Mouse (Mus musculus) heart, postnatal 10 days (tissue): ENCODE measurements around the gene Hbs1l. TPM values are rescaled to one million over a fixed set of nuclear protein-coding genes. Genes with fewer than 3 reads are reported as not detected.
A peak's percentile ranks its signal among the peaks of the same experiment; 100 is the strongest.

ENCODE experiments used
- DNase-seq, 2 experiments: peaks; one replicate each; pipeline ENCODE4 v3.0.0; 2021
- intact Hi-C: fragments of 180-260 bp; cut with DNase I; formaldehyde crosslinking; loops from one replicate; pipeline ENCODE4 v1.15.1; 2025
- total RNA-seq, 2 experiments: library from RNA; stranded (reverse); gene quantifications; 2 replicates each; pipeline ENCODE4 v1.2.3; 2021

The Hbs1l gene
- total RNA-seq, 2 experiments from 2014 or later, result 56.6 to 60.9 TPM

- DNase-seq, result no peak
- intact Hi-C loops, result no loop called here
These were observed 58.7 kb downstream of the Hbs1l start for GRCm38 (mm10) chr10:21354506-21354905.

- DNase-seq, result no peak
- intact Hi-C loops, result no loop called here
These were observed 62.2 kb downstream of the Hbs1l start for GRCm38 (mm10) chr10:21357986-21358385.

GRCm38 (mm10) chr10:21359086-21359485 is 63.3 kb downstream of the Hbs1l start:
- intact Hi-C loops, result no loop called here
- no peak for DNase-seq

- intact Hi-C loops, result no loop called here
- no peak for DNase-seq
These were observed 66.1 kb downstream of the Hbs1l start for GRCm38 (mm10) chr10:21361871-21362270.

- intact Hi-C loops, result no loop called here
- no peak for DNase-seq
These were observed 67.5 kb downstream of the Hbs1l start for GRCm38 (mm10) chr10:21363297-21363696.

GRCm38 (mm10) chr10:21364946-21365345 is 69.2 kb downstream of the Hbs1l start:
- intact Hi-C loops, result no loop called here
- DNase-seq, result no peak

GRCm38 (mm10) chr10:21365897-21366296 is 70.1 kb downstream of the Hbs1l start:
- DNase-seq, result no peak
- intact Hi-C loops, result no loop called here

GRCm38 (mm10) chr10:21366471-21366870 is 70.7 kb downstream of the Hbs1l start:
- intact Hi-C loops, result no loop called here
- no peak for DNase-seq

- no peak for DNase-seq
- intact Hi-C loops, result no loop called here
These were observed 71.7 kb downstream of the Hbs1l start for GRCm38 (mm10) chr10:21367481-21367880.

GRCm38 (mm10) chr10:21369586-21369985 is 73.8 kb downstream of the Hbs1l start:
- DNase-seq, result no peak
- intact Hi-C loops, result no loop called here

- intact Hi-C loops, result no loop called here
- no peak for DNase-seq
These were observed 76.5 kb downstream of the Hbs1l start for GRCm38 (mm10) chr10:21372271-21372670.

- no peak for DNase-seq
- intact Hi-C loops, result no loop called here
These were observed 81.1 kb downstream of the Hbs1l start, which contains the start of gene Aldh8a1 for GRCm38 (mm10) chr10:21376682-21377473. Gene Aldh8a1 (plus strand): TSS chr10:21377291.

- DNase-seq, result peak; percentile 30 to 41
- intact Hi-C loops, result no loop called here
These were observed 82.6 kb downstream of the Hbs1l start for GRCm38 (mm10) chr10:21378196-21378944.

GRCm38 (mm10) chr10:21382914-21383313 is 87.1 kb downstream of the Hbs1l start:
- intact Hi-C loops, result loop anchor here (1.0 to 2.0 kb wide), 3 partner anchors 82 to 627 kb away; no protein-coding TSS in a partner anchor
- DNase-seq, result peak; percentile 56 to 65

- DNase-seq, result no peak
- intact Hi-C loops, result no loop called here
These were observed 89.4 kb downstream of the Hbs1l start for GRCm38 (mm10) chr10:21385111-21385663.

GRCm38 (mm10) chr10:21389075-21389474 is 93.3 kb downstream of the Hbs1l start:
- intact Hi-C loops, result no loop called here
- DNase-seq, result no peak

GRCm38 (mm10) chr10:21390440-21390839 is 94.7 kb downstream of the Hbs1l start:
- intact Hi-C loops, result no loop called here
- DNase-seq, result no peak

- intact Hi-C loops, result no loop called here
These were observed 95.5 kb downstream of the Hbs1l start for GRCm38 (mm10) chr10:21391286-21391685.

GRCm38 (mm10) chr10:21393390-21393789 is 97.6 kb downstream of the Hbs1l start:
- DNase-seq, result no peak
- intact Hi-C loops, result no loop called here

More at GRCm38 (mm10) chr10:21391286-21391685, 95.5 kb downstream of the Hbs1l start:
- no peak for DNase-seq

- DNase-seq, result no peak
- intact Hi-C loops, result no loop called here
These were observed 99.8 kb downstream of the Hbs1l start for GRCm38 (mm10) chr10:21395426-21396139.
